Mouse (Mus musculus) kidney, postnatal 25 days (tissue): Measurements from ENCODE around the gene Tssk6.
"Not testable (repeated sequence)": the region's sequence is repeated elsewhere in the genome, so short reads cannot be mapped to it uniquely, and the experiment has no call there.

Experiments used
- DNase-seq, 2 experiments: peaks; one replicate each; pipeline ENCODE4 v3.0.0; 2021; ENCODE audit warnings: mixed read lengths in 2 of 2

Tssk6 gene

DNA sequence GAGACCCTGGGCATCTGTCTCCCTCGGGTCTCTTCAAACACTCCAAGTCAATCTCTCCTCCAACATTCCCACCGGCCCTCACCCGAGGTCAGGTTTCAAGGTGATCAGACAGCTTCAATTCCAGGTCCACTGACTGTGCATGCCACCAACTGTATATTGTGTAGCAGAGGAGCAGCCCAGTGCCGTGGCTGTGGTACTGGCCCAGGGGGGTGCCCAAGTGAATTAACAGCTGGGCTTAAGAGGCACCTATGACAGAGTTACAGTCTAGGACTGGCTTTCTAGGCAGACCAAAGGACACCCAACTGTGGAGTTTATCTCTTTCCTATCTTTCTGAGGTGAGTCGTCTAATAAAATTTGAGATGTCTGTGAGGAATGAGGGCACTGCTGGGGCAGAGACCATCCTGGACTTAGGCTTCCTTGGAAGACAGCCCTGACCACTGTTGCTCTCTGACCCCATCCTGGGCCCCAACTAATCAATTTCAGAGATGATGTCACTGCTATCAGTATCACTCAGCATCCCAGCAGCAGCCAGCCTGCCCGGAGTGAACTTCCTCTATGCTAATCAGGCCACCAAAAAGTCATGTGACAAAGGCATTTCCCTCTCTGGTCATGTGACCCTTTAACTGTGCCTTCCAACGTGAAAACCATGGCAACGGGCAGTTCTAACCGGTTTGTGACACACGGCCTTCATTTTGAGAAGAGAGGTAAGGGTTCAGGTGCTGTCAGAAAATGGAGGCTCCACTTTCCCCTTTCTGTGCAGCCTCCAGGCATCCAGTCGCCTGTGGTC, 18.1 kb downstream of the Tssk6 start:
- peak; percentile 88 to 91 for DNase-seq

DNA sequence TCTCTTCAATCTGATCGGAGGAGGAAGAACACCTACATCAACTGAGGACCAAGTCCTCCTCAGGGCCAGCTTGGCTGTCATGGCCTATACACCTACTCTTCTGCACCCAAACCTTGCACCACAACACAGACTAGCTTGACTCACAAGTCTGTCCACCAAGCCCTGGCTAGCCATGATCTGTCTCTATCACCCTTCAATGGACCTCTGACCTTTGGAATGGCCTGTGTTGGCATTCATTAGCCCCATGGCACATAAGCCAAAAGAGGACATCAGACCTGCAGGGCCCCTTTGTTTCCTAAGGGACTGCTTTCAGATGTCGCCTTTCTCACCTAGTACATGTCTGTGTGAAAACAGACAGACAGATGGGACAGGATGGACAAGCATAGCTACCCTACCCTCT, 19.2 kb downstream of the Tssk6 start:
- peak; percentile 42 to 63 for DNase-seq

DNA sequence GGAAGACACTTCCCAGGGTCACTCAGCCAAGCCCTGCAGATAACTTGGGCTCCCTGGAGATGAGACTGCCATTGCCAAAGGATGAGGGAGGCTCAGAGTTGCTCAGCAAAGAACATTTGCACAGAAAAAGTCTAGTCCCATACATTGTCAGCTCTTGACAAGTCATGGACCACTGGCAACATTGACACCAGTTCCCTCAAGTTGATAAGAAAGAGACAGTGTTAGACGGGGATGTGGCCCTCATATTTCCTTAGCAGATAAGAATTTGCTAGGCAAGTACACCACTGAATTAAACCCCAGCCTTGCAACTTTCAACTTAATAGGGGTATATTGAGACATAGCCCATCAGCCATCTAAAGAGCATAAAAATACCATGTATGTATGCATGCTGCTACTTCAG, 22.0 kb downstream of the Tssk6 start:
- DNase-seq: no peak

DNA sequence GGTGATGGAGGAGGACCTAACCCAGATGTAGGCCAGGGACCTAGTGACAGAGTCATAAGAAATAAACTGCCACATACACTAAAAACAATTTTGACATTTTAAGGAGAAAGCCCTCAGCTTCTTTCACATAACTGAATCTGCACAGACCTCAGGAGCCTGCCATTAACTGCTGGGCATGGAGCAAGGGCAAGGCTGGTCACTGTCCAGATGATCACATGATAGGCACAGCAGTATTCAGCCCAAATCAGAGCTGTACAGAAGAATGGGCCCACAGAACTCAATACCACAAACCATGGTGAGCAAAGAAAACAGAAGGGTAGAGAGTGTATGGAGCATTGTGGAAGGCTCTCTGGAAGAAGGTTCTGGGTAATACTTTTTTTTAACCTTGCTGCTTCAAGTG, 24.9 kb downstream of the Tssk6 start:
- peak in 1 of 2 experiments; percentile 53 for DNase-seq

DNA sequence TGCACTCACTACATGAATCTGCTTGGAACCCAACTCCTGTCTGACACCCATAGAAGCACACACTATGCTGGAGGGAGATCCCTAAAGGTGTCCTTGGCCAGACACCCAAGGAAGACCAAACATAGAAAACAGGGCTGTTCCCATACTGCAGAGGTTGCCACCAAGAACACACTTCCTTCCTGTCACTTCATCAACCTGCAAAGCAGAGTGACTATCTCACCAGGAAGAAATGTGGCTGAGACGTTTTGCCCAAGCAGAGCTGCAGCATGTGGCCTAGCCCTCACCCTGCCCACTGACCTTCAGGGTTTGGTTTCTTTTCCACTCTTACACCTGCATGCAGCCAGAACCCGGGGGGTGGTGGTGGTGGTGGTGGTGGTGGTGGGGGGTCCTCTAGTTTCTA, 31.8 kb downstream of the Tssk6 start:
- DNase-seq: no peak

DNA sequence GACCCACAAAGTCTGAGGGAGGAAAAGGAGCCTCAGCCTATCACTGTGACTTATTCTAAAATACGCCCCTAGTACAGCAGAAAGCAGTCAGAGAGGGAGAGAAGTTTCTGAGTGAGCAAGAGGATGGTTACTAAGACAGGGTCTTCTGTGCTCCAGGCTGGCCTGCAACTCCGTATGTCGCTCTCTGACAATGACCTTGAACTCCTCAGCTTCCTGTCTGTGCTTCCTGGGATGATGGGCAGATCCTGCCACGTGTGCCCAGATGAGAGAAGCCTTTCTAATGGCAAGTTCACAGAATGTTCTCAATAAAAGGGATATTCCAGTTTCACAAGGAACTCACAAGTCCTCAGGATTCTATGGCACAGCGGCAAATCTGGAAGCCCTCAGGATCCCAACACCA, 32.6 kb downstream of the Tssk6 start:
- no peak for DNase-seq

DNA sequence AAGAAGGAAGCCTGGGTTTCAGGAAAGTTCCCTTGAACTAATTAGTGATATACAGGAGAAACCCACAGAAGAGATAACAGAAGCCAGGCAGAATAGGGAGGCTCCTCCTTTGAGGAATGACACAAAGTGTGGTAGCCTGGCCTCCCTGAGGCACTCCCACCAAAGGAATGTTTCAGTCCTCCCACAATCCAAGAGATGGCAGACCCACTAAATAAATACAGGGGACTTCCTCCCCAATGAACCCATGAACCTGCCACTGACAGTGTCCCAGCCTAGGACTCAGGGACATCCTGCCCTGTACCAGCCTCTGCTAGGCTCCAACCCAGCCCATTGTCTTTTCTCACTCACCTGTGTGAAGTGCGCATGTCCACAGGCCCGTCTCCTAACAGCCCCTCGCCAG, 33.4 kb downstream of the Tssk6 start:
- DNase-seq: no peak

DNA sequence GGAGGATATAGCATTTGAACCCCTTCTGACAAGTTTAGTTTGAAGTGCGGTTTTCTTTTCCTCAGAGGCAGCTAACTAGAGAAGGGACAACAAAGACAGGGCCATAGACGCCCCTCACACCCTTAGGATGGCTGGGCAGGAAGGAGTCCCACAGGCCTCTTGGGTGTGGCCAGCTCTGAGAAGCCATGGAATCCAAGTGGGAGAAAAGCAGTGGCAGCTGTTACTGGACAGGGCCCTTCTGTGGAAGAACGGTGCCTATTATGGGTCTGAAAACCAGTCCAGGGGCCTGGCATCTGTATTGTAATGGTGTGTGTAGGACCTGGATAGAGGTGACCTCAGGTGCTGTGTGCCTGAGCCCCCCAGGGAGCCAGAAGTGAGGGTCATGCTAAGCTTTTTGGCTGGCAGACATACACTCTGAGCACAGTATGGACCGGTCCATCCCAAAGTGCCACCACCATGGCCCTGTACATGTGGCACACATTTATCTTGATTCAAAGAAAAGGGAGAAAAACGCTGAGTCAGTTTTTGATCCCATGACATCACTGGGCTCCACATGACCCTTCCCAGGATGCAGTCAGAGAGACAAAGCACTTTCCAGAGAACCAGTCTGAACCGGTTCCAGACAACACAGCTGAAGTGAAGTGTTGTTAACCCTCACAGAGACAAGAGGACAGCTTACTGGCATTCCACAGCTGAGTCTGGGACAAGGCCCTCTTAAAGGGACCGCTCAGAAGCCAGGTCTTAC, 34.2 kb downstream of the Tssk6 start:
- peak; percentile 68 to 82 for DNase-seq

DNA sequence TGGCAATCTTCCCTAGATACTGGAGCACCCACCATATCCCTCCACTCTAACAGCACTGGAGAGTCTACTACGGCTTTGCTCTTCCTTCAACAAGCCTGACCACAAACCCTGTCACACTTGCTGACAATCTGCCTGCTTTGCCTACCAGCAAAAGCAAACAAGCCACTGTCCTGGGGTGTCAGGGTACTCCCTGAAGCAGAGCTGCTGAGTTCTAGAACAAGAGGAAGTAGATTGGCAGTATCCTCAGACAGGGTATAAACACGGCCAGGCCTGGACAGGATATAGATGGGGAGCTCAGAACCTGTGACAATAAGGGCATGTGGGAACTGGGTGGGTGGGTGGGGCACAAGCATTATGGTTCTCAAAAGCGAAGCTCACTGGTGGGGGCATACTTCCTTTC, 35.5 kb downstream of the Tssk6 start:
- DNase-seq: no peak

DNA sequence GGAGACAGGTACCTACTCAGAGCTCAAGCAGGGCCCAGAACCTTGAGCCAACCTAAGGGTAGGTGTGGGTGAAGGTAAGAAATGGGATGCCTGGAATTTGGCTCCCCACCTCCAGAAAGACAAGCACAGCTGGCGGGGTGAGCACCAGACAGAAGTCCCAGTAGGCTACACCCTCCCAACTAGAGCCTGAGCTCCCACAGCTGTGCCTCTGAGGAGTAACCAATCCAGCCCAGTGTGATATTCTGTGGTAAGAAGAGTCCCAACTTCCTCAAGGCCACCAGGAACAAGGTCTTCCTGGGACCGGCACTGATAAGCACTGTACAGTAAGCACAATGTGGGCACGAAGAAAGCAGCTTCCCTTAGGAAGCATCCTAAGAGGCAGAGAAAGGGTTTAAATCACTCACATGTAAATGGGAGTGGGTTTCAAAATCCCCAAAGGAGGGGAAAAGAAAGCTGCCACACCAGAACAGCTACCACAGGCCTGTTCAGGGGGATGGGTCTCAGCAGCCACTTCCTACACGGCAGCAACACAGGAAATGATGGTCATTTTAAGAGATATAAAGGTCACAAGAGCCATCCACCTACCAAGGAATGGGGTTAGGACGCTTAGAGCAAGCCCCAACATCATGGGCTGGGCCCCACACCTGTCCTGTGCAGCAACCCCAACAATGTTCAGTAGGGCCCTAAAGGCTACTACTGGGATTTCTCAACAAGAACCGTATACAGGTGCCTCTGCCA, 36.4 kb downstream of the Tssk6 start:
- DNase-seq: peak in 1 of 2 experiments; percentile 10

DNA sequence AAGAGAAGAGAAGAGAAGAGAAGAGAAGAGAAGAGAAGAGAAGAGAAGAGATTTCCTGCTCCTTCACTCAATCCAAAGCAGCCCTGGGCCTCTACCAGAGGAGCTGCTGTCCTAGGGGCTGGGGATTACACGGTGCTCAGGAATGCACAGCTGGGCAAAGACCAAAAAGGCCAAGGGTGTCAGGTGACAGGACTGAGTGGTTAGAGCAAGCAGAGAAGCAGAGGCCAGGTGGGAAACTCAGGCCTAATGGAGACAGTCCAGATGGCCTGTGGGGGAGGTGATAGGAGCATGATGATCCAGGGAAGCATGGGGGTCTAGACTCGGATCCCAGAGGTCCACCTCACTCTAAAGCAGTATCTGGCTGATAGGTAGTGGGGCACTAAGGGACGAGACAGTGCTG, 37.6 kb downstream of the Tssk6 start:
- peak; percentile 74 to 88 for DNase-seq

DNA sequence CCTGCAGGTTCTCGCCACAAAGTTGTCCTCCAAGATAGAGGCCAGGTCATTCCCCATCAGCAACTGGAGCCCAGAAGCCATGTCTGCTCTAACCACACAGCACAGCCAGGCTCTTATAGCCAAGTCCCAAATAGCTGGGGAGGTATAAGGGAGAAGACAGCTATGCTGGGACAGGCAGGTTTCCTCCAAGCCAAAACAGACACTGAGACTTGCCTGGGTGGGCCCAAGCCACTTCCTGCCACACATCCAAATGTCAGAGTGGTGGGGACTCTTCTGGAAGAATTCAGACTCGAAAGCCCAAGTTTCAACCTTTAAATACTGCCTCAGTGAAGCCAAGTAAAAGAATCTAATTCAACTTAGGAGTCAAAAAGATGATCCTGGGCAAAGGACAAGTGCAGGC, 38.4 kb downstream of the Tssk6 start:
- DNase-seq: no peak

DNA sequence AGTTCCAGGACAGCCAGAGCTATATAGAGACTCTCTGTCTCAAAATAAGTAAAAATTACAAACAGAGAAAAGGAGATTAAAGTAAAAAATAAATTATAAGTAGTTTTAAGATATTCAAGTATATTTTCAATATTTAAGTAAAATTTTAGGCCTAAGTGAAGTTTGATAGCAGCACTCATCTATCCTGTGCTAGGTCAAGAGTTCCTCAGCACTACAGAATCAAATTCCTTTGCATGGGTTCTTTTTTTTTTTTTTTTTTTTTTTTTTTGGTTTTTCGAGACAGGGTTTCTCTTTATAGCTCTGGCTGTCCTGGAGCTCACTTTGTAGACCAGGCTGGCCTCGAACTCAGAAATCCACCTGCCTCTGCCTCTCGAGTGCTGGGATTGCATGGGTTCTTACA, 40.5 kb downstream of the Tssk6 start:
- not testable (repeated sequence) for DNase-seq

DNA sequence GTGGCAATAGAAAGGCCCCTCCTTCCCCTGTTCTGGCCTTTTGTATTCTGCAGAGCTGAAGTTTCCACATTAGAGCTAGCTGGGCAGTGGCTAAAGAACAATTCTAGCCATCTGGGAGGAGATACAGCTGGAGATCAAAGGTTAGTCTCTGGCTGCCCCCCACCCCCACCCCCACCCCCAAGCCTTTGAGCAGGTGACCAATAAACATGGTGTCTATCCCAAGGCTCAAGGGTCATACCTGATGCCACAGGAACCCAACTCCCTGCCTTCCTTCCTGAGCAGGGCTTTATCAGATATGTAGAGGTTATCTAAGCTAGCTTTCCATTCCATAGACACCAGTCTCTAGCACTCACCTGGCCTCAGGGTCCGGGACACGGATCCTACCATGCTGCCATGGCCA, 48.3 kb downstream of the Tssk6 start:
- peak in 1 of 2 experiments; percentile 46 for DNase-seq
